Mouse (Mus musculus): ENCODE data around the gene Rdh7. TPM values are rescaled to one million over a fixed set of nuclear protein-coding genes. Genes with fewer than 3 reads are reported as not detected.

Gene Rdh7
- total RNA-seq, 2 experiments from 2014 or later = not detected

Other genes with a start within 250 kb of the Rdh7 start
- gene Stat6, start 245.8 kb downstream of the Rdh7 start, total RNA-seq (2021) = 10 to 100 TPM; 41.7 to 42.1 TPM
- gene Nemp1, start 221.9 kb downstream of the Rdh7 start, total RNA-seq (2021) = 1 to 10 TPM; 8.9 TPM
- gene Nab2, start 220.2 kb downstream of the Rdh7 start, total RNA-seq (2021) = 10 to 100 TPM; 13.5 to 14.9 TPM
- gene Myo1a, start 183.6 kb downstream of the Rdh7 start, total RNA-seq (2021) = under 1 TPM; 0.10 to 0.36 TPM
- gene Tac2, start 164.3 kb downstream of the Rdh7 start, total RNA-seq (2021) = not detected
- gene Zbtb39, start 149.3 kb downstream of the Rdh7 start, total RNA-seq (2021) = 1 to 10 TPM; 9.6 to 9.8 TPM
- 1 to 10 TPM; 5.6 to 6.8 TPM for gene Gpr182, start 137.1 kb downstream of the Rdh7 start, total RNA-seq (2021)
- gene Rdh1, start 129.1 kb downstream of the Rdh7 start, total RNA-seq (2021) = under 1 TPM; 0.14 TPM
- gene Rdh16f1, start 129.0 kb downstream of the Rdh7 start, total RNA-seq (2021) = under 1 TPM in 1 of 2 experiments, not detected in 1; 0.14 TPM
- gene Rdh9, start 112.4 kb downstream of the Rdh7 start, total RNA-seq (2021) = under 1 TPM in 1 of 2 experiments, not detected in 1; 0.19 TPM
- not detected for gene Rdh16, start 87.7 kb downstream of the Rdh7 start, total RNA-seq (2021)
- gene Rdh19, start 38.9 kb downstream of the Rdh7 start, total RNA-seq (2021) = not detected
- not detected for gene Rdh16f2, start 22.3 kb downstream of the Rdh7 start, total RNA-seq (2021)
- gene Sdr9c7, start 9.7 kb upstream of the Rdh7 start, total RNA-seq (2021) = not detected
- gene Hsd17b6, start 118.8 kb upstream of the Rdh7 start, total RNA-seq (2021) = not detected
- 10 to 100 TPM; 30.0 to 31.1 TPM for gene Prim1, start 126.4 kb upstream of the Rdh7 start, total RNA-seq (2021)
- 100 to 1,000 TPM; 738 to 766 TPM for gene Naca, start 146.8 kb upstream of the Rdh7 start, total RNA-seq (2021)
- 100 to 1,000 TPM; 125 to 132 TPM for gene Ptges3, start 170.1 kb upstream of the Rdh7 start, total RNA-seq (2021)
- 1,000 to 10,000 TPM; 6,416 to 6,613 TPM for gene Atp5b, start 194.5 kb upstream of the Rdh7 start, total RNA-seq (2021)
- gene Baz2a, start 202.8 kb upstream of the Rdh7 start, total RNA-seq (2021) = 10 to 100 TPM; 28.0 to 30.0 TPM